Mouse (Mus musculus) small intestine, adult 2 months (tissue): ENCODE measurements at regions not wholly inside any gene's neighbourhood (a gene's known extent, or its start where the extent isn't known, plus 50 kb on each side); places are given as distances from the start of the nearest gene placed in this dataset.

Experiments used
- CTCF ChIP-seq: fragments of 200-500 bp; IDR thresholded peaks from 2 replicates; pipeline ENCODE4 v1.5.1; 2012; ENCODE audit warnings: low read depth, mild to moderate bottlenecking, control low read depth, inconsistent platforms, low read length, moderate library complexity, mixed read lengths; ENCODE audit not compliant: insufficient replicate concordance, insufficient read length; ENCODE audit errors: extremely low read depth
- POLR2A ChIP-seq: fragments of 200-500 bp; IDR thresholded peaks from 2 replicates; pipeline ENCODE4 v1.6.1; 2012; ENCODE audit warnings: low read depth, mild to moderate bottlenecking, control low read depth, inconsistent platforms, low read length, moderate library complexity

DNA sequence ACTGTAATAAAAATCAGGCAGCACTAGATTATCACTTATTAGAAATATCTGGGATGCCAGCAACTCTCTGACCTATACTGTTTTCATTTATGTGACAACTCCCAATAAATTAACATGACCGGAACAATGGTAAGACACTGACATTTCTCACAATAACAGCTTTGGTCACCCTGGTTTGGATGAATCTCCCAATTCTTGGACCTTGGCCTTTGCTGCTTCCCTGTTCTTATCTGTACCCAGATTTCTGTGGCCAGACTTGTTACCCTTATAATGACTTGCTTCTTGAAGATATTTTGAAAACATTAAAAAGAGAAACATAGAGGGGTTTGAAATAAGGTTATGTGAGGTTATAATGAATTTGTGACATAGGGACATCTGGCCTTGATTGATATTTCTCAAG is 210.2 kb upstream of the Atp10a start:
- TF ChIP-seq POLR2A (no peak), CTCF (no peak)
